Mouse (Mus musculus) CD4-positive, CD25-positive, alpha-beta regulatory T cell (primary cell): Measurements from ENCODE around the gene A630073D07Rik. TPM values are rescaled to one million over a fixed set of nuclear protein-coding genes. Genes with fewer than 3 reads are reported as not detected.

Experiments used
- polyA plus RNA-seq: library from polyadenylated mRNA; unstranded; fragments of 100-300 nt; shearing (Covaris generic); gene quantifications from one replicate; pipeline ENCODE4 v1.2.1, GENCODE M21; 2017

The A630073D07Rik gene
- polyA plus RNA-seq, result 0.17 TPM

DNA sequence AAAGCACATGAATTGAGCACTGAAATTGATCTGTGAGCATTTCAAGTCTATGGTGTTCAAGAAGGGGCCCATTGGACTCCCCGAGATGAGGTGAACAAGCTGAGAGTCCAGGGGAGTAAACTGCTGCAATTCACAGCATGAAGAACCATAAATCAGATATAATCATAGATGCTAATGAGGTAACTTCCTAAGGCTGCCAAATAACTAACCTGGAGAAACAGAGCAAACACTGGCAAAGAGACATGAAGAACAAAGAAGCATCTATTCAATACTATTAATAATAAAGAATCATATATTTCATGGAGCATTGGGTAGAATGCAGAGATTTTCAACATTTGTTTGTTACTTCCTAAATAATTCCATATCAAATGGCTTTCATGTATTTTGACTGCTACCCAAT is at the start of gene A630073D07Rik:
Gene A630073D07Rik (minus strand): TSS at position 101 of the 400 bp plus-strand sequence.

DNA sequence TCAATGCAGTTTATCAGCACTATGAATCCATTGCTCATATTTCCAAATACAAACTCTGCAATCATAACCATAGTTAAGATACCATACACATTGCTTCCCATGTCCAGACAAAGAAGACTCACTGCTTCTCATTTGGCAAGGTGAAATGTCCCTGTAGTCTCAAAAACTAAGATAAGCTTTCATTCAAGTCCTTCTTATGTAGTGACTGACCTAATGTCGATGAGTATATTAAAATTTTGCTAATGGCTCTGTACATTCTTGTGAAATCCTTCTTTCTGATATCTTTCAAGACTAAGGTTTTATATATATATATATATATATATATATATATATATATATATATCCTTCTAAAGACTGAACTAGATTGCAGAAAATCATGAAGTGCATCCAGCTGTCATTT is 49.6 kb upstream of the A630073D07Rik start, which contains the start of gene Tas2r121:
Gene Tas2r121 (minus strand): TSS at position 101 of the 400 bp plus-strand sequence.

GRCm38 (mm10) chr6:132656653-132657052 is 5.3 kb upstream of the A630073D07Rik start, which contains the start of gene Tas2r120:
Gene Tas2r120 (plus strand): TSS chr6:132656953.

GRCm38 (mm10) chr6:132595613-132596012 is 55.7 kb downstream of the A630073D07Rik start, which contains the start of gene Prp2:
Gene Prp2 (plus strand): TSS chr6:132595913.

Other genes with a start within 250 kb of the A630073D07Rik start
- not detected for gene Prh1, start 81.7 kb downstream of the A630073D07Rik start, polyA plus RNA-seq
- gene Prp2, start 55.6 kb downstream of the A630073D07Rik start, polyA plus RNA-seq, result not detected
- gene Tas2r120, start 5.4 kb upstream of the A630073D07Rik start, polyA plus RNA-seq, result not detected
- not detected for gene Tas2r121, start 49.5 kb upstream of the A630073D07Rik start, polyA plus RNA-seq
- gene Tas2r122, start 60.4 kb upstream of the A630073D07Rik start, polyA plus RNA-seq, result not detected
- gene Tas2r115, start 86.5 kb upstream of the A630073D07Rik start, polyA plus RNA-seq, result not detected
- not detected for gene Tas2r124, start 103.2 kb upstream of the A630073D07Rik start, polyA plus RNA-seq
- not detected for gene Tas2r102, start 110.6 kb upstream of the A630073D07Rik start, polyA plus RNA-seq
- not detected for gene Tas2r136, start 126.6 kb upstream of the A630073D07Rik start, polyA plus RNA-seq
- gene Tas2r117, start 151.3 kb upstream of the A630073D07Rik start, polyA plus RNA-seq, result not detected
- gene Tas2r123, start 195.6 kb upstream of the A630073D07Rik start, polyA plus RNA-seq, result not detected
- gene Tas2r116, start 203.9 kb upstream of the A630073D07Rik start, polyA plus RNA-seq, result not detected
- gene Tas2r110, start 216.5 kb upstream of the A630073D07Rik start, polyA plus RNA-seq, result not detected
- gene Tas2r113, start 241.5 kb upstream of the A630073D07Rik start, polyA plus RNA-seq, result not detected